Mouse (Mus musculus) embryonic facial prominence, embryonic 10.5 days (tissue): ENCODE results near the gene Plcb1. TPM values are rescaled to one million over a fixed set of nuclear protein-coding genes. Genes with fewer than 3 reads are reported as not detected.

Experiments used
- DNase-seq: peaks from one replicate; pipeline ENCODE4 v3.0.0-alpha.2; 2017; ENCODE audit warnings: low spot score
- H3K27ac ChIP-seq: fragments of 300-500 bp; sonication (generic); replicated peaks from 2 replicates; pipeline ENCODE4 v1.5.1; 2016; ENCODE audit warnings: mild to moderate bottlenecking
- H3K27me3 ChIP-seq: fragments of 300-500 bp; sonication (generic); replicated peaks from 2 replicates; pipeline ENCODE4 v1.6.1; 2016; ENCODE audit warnings: low read depth, mild to moderate bottlenecking; ENCODE audit not compliant: poor library complexity, severe bottlenecking
- H3K36me3 ChIP-seq: fragments of 300-500 bp; sonication (generic); replicated peaks from 2 replicates; pipeline ENCODE4 v1.6.1; 2016; ENCODE audit warnings: mild to moderate bottlenecking, moderate library complexity
- H3K4me1 ChIP-seq: fragments of 300-500 bp; sonication (generic); 2 replicates; pipeline ENCODE4 v1.6.1; 2016
- H3K4me3 ChIP-seq: fragments of 300-500 bp; sonication (generic); 2 replicates; pipeline ENCODE4 v1.5.1; 2016; ENCODE audit warnings: mild to moderate bottlenecking, moderate library complexity
- H3K9me3 ChIP-seq: fragments of 300-500 bp; sonication (generic); 2 replicates; pipeline ENCODE4 v1.6.1; 2016; ENCODE audit warnings: mild to moderate bottlenecking
- WGBS: fragments of 180-500 bp; shearing (Covaris S2); methylation state at CpG from one replicate; pipeline ENCODE4 v1.1.7; 2016; 5-methylcytosine and 5-hydroxymethylcytosine counted together
- polyA plus RNA-seq: library from polyadenylated mRNA; unstranded; fragments of >200 nt; fragmentation: Nextera tagmentation; extraction: Ambion mirVana; gene quantifications from 2 replicates; pipeline ENCODE4 v1.2.1, GENCODE M21; 2016

Plcb1 gene
- polyA plus RNA-seq, 1 experiment from 2014 or later: 6.0 TPM

- no peak for DNase-seq
- H3K4me3 ChIP-seq: no peak overlapping the region
- no peaks in the 10 kb centered on the region for H3K9me3 ChIP-seq
- WGBS: 92% methylated on average over 8 of the region's 8 CpGs
- H3K27ac ChIP-seq: no peak overlapping the region
- H3K27me3 ChIP-seq: no peaks in the 10 kb centered on the region
- H3K4me1 ChIP-seq: no peaks in the 10 kb centered on the region
- H3K36me3 ChIP-seq: no peaks in the 10 kb centered on the region
Measured at GRCm38 (mm10) chr2:135296184-135296769, 510.4 kb downstream of the Plcb1 start.

- Histone ChIP-seq H3K27ac (no peak overlapping the region), H3K9me3 (no peaks in the 10 kb centered on the region), H3K4me1 (no peaks in the 10 kb centered on the region), H3K4me3 (no peak overlapping the region), H3K27me3 (no peaks in the 10 kb centered on the region), H3K36me3 (no peaks in the 10 kb centered on the region)
- no peak for DNase-seq
- WGBS: 86% methylated on average over 1 of the region's 1 CpGs
Measured at GRCm38 (mm10) chr2:135300480-135300879, 514.6 kb downstream of the Plcb1 start.

GRCm38 (mm10) chr2:135302483-135302882 lies 516.6 kb downstream of the Plcb1 start:
- no peaks in the 10 kb centered on the region for H3K9me3 ChIP-seq
- no peak overlapping the region for H3K4me3 ChIP-seq
- DNase-seq: no peak
- 91% methylated on average over 2 of the region's 2 CpGs for WGBS
- no peak overlapping the region for H3K27ac ChIP-seq
- H3K36me3 ChIP-seq: no peaks in the 10 kb centered on the region
- no peaks in the 10 kb centered on the region for H3K27me3 ChIP-seq
- H3K4me1 ChIP-seq: no peaks in the 10 kb centered on the region

- Histone ChIP-seq H3K9me3 (no peaks in the 10 kb centered on the region), H3K4me1 (no peaks in the 10 kb centered on the region), H3K27me3 (no peaks in the 10 kb centered on the region), H3K27ac (no peak overlapping the region), H3K36me3 (no peaks in the 10 kb centered on the region), H3K4me3 (no peak overlapping the region)
- no peak for DNase-seq
- 88% methylated on average over 3 of the region's 3 CpGs for WGBS
Measured at GRCm38 (mm10) chr2:135305186-135305585, 519.3 kb downstream of the Plcb1 start.

GRCm38 (mm10) chr2:135305736-135306471 lies 520.0 kb downstream of the Plcb1 start:
- no peaks in the 10 kb centered on the region for H3K36me3 ChIP-seq
- no peaks in the 10 kb centered on the region for H3K9me3 ChIP-seq
- no peak overlapping the region for H3K27ac ChIP-seq
- no peaks in the 10 kb centered on the region for H3K4me1 ChIP-seq
- H3K4me3 ChIP-seq: no peak overlapping the region
- no peaks in the 10 kb centered on the region for H3K27me3 ChIP-seq
- WGBS: 65% methylated on average over 7 of the region's 7 CpGs
- DNase-seq: no peak

- no peaks in the 10 kb centered on the region for H3K36me3 ChIP-seq
- no peak for DNase-seq
- no peaks in the 10 kb centered on the region for H3K4me1 ChIP-seq
- no peaks in the 10 kb centered on the region for H3K9me3 ChIP-seq
- H3K4me3 ChIP-seq: no peak overlapping the region
- WGBS: 64% methylated on average over 2 of the region's 2 CpGs
- no peak overlapping the region for H3K27ac ChIP-seq
- H3K27me3 ChIP-seq: no peaks in the 10 kb centered on the region
Measured at GRCm38 (mm10) chr2:135306472-135306771, 520.6 kb downstream of the Plcb1 start.

GRCm38 (mm10) chr2:135307787-135308186 lies 521.9 kb downstream of the Plcb1 start:
- no peak overlapping the region for H3K4me3 ChIP-seq
- H3K36me3 ChIP-seq: no peaks in the 10 kb centered on the region
- no peak for DNase-seq
- H3K27me3 ChIP-seq: no peaks in the 10 kb centered on the region
- H3K27ac ChIP-seq: no peak overlapping the region
- H3K4me1 ChIP-seq: no peaks in the 10 kb centered on the region
- no peaks in the 10 kb centered on the region for H3K9me3 ChIP-seq
- WGBS: 92% methylated on average over 4 of the region's 4 CpGs

- Histone ChIP-seq H3K27ac (no peak overlapping the region), H3K4me1 (no peaks in the 10 kb centered on the region), H3K9me3 (no peaks in the 10 kb centered on the region), H3K27me3 (no peaks in the 10 kb centered on the region), H3K36me3 (no peaks in the 10 kb centered on the region), H3K4me3 (no peak overlapping the region)
- DNase-seq: no peak
- WGBS: 89% methylated on average over 3 of the region's 3 CpGs
Measured at GRCm38 (mm10) chr2:135315980-135316379, 530.1 kb downstream of the Plcb1 start.

GRCm38 (mm10) chr2:135318136-135318535 lies 532.3 kb downstream of the Plcb1 start:
- WGBS: 88% methylated on average over 1 of the region's 1 CpGs
- Histone ChIP-seq H3K9me3 (no peaks in the 10 kb centered on the region), H3K27me3 (no peaks in the 10 kb centered on the region), H3K4me3 (no peak overlapping the region), H3K27ac (no peak overlapping the region), H3K4me1 (no peaks in the 10 kb centered on the region), H3K36me3 (no peaks in the 10 kb centered on the region)
- DNase-seq: no peak

- H3K27me3 ChIP-seq: no peaks in the 10 kb centered on the region
- H3K9me3 ChIP-seq: no peaks in the 10 kb centered on the region
- H3K27ac ChIP-seq: no peak overlapping the region
- no peaks in the 10 kb centered on the region for H3K36me3 ChIP-seq
- WGBS: 80% methylated on average over 7 of the region's 7 CpGs
- H3K4me1 ChIP-seq: peaks cover 4% of the 10 kb centered on the region
- H3K4me3 ChIP-seq: no peak overlapping the region
- DNase-seq: no peak
Measured at GRCm38 (mm10) chr2:135323276-135323954, 537.5 kb downstream of the Plcb1 start.

GRCm38 (mm10) chr2:135323955-135324302 lies 538.1 kb downstream of the Plcb1 start:
- peaks cover 4% of the 10 kb centered on the region for H3K4me1 ChIP-seq
- no peak overlapping the region for H3K4me3 ChIP-seq
- 39% methylated on average over 4 of the region's 4 CpGs for WGBS
- peak; percentile 82 for DNase-seq
- no peaks in the 10 kb centered on the region for H3K27me3 ChIP-seq
- H3K36me3 ChIP-seq: no peaks in the 10 kb centered on the region
- H3K9me3 ChIP-seq: no peaks in the 10 kb centered on the region
- no peak overlapping the region for H3K27ac ChIP-seq

GRCm38 (mm10) chr2:135328756-135329155 lies 542.9 kb downstream of the Plcb1 start:
- Histone ChIP-seq H3K36me3 (no peaks in the 10 kb centered on the region), H3K4me1 (peaks cover 1% of the 10 kb centered on the region), H3K27me3 (peaks cover 6% of the 10 kb centered on the region; the same call in 1 of the 2 replicates), H3K4me3 (no peak overlapping the region), H3K9me3 (no peaks in the 10 kb centered on the region), H3K27ac (no peak overlapping the region)
- DNase-seq: peak; percentile 39
- 3% methylated on average over 2 of the region's 2 CpGs for WGBS
